Mouse (Mus musculus) heart, postnatal 25 days (tissue): ENCODE results near the gene Gm4450. TPM values are rescaled to one million over a fixed set of nuclear protein-coding genes. Genes with fewer than 3 reads are reported as not detected.
"Not testable (repeated sequence)": the region's sequence is repeated elsewhere in the genome, so short reads cannot be mapped to it uniquely, and the experiment has no call there.

Source experiments
- DNase-seq: peaks from one replicate; pipeline ENCODE4 v3.0.0; 2022; ENCODE audit warnings: low spot score
- intact Hi-C: fragments of 180-260 bp; cut with DNase I; formaldehyde crosslinking; loops from one replicate; pipeline ENCODE4 v1.15.1; 2025
- total RNA-seq, 2 experiments: library from RNA; stranded (reverse); gene quantifications; 2 replicates each; pipeline ENCODE4 v1.2.3; 2021

The Gm4450 gene
- total RNA-seq, 2 experiments from 2014 or later: not detected

DNA sequence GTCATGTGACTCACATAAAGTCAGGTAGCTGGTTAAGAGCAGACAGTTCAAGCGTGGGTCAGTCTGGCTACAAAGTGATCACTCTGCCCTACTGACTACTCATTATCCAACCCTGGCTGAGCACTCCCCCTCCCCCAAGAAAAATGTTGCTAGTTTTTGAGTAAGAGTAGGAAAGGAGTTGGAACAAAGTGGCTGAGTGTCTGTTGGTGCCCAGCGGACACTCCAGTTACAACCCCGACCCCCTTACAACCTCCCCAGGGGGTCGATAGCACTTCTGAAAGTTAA, 37.2 kb downstream of the Gm4450 start:
- intact Hi-C loops: loop anchor here (5.0 kb wide), 1 partner anchor 37 kb away; the partner anchor contains the start of gene Zfp697
- no peak for DNase-seq

DNA sequence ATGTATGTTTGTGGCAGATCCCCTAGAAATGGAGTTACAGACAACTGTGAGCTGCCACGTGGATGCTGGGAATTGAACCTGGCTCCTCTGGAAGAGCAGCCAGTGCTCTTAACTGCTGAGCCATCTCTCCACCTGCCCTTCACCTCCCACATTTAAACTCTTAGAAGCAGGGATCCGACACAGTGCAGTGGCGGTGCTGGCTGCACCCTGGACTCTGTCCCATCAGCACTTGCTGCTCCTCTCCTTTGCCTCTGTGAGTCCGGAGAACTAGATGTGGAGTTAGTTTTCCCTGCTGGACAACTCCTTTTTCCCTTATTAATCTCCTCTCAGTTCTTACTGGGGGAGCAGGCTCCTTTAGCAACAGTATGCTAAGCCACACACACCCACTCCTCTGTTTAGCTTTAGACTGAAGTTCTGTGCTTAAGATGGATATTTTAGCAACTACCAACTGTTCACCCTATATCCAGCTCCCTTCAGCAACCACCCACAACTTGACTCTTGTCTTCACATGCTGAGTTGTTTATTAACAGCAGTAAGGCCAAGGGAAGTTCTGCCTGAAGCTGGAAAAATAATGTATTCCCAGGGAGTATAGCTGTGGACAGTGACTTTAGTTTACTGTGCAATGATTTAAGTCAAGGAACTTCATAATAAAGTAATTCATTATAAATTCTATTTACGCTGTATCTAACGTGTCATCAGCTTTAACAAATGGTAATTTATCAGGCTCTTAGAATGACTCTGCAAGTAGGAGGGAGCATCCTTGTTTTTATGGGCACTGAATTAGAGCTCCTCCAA, 37.7 kb downstream of the Gm4450 start:
- DNase-seq: no peak
- intact Hi-C loops: loop anchor here (5.0 kb wide), 1 partner anchor 37 kb away; the partner anchor contains the start of gene Zfp697

DNA sequence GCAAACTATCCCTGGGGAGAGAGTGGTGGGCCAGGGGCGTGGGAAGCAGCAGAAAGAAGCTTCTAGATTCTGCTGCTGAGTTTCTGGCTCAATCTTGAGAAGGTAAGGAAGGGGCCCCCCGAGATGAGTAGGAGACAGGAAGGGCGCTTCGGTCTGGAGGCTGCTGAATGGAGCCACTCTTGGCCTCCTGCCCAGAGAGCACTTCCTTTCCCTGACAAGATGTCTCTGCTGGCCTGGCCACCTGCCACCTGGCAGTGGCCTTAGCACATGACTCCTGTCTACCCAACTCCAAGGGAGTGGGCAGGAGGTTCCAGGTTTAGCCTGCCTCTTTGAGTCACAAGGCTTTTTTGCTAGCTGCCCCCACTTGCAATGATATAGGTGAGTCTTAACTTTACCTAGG, 39.6 kb downstream of the Gm4450 start:
- intact Hi-C loops: loop anchor here (5.0 kb wide), 1 partner anchor 35 kb away; the partner anchor contains the start of gene Zfp697

DNA sequence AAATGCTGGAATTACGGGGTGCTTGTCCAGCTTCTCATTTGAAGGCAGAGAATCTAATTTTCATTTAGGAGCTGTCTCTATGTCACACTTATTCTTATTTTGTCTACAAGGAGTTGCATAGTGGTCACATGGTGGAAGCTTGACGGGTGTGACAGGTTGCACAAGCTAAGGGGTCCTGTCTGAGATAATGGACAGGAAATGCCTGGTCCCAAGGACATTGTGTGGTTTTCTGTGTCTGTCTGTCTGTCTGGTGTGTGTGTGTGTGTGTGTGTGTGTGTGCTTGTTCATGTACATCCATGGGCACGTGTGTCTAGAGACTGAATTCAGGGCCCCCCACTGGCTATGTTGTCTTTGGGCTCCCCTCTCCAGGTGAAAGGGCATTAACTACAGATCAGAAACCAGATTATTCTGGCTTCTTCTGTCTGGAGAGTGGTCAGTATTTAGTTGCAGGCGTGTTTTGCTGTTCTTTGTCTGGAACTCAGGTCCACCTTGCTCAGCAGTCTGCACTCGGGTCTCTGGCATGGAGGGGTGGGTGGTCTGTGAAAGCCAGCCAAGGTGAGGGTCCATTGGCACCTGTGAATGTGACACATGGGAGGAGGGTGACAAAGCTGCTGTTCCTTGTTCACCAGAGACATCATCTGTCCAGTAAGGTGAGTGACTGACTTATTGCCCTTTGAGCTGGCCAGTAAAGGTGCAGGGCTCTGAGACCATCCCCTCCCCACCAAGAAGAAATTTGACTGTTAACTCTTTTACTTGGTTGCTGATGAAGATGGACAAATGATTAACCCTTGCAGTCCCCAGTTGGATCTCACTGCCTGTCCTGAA, 40.3 kb downstream of the Gm4450 start:
- intact Hi-C loops: loop anchor here (5.0 kb wide), 1 partner anchor 34 kb away; the partner anchor contains the start of gene Zfp697
- no peak for DNase-seq

More for the DNA sequence above, 39.6 kb downstream of the Gm4450 start:
- DNase-seq: peak; percentile 85

DNA sequence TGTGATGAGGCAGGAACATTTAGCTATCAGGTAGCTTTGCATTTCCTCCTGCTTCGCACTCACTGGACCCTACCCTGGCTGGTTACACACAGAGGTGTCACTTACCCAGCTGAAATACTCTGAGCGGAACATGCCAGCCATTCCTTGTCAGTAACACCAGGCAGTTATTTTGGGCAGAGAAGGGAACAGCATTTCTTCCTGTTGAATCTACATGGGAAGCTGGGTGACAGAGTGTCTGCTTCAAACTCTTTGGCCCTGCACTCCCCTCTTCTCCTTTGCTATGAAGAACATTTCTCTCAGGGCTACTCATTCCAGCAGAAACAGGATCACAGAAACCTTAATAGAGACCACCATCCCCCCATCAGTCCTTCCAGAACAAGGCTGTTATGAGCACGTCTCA, 42.6 kb downstream of the Gm4450 start:
- no peak for DNase-seq
- intact Hi-C loops: no loop called here

DNA sequence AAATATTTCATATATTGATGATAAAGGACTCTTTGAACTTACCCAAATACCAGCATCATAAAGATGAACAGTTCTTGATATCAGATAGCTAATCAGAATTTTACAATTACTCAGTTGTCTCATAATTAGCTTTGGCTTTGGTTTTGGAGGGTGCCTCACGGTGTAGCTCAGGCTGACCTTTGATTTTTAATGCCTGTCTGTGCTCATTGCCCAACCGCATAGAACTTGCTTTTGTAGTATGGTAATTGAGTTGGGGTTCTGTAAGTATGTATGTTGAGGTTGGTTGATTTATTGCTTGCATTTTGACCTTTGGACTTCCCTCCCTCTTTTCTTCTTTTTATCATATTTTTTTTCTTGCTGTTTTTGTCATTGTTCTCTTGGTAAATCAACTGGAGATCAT, 43.2 kb downstream of the Gm4450 start:
- intact Hi-C loops: loop anchor here (2.0 kb wide), 1 partner anchor 19 kb away; no protein-coding TSS in a partner anchor

DNA sequence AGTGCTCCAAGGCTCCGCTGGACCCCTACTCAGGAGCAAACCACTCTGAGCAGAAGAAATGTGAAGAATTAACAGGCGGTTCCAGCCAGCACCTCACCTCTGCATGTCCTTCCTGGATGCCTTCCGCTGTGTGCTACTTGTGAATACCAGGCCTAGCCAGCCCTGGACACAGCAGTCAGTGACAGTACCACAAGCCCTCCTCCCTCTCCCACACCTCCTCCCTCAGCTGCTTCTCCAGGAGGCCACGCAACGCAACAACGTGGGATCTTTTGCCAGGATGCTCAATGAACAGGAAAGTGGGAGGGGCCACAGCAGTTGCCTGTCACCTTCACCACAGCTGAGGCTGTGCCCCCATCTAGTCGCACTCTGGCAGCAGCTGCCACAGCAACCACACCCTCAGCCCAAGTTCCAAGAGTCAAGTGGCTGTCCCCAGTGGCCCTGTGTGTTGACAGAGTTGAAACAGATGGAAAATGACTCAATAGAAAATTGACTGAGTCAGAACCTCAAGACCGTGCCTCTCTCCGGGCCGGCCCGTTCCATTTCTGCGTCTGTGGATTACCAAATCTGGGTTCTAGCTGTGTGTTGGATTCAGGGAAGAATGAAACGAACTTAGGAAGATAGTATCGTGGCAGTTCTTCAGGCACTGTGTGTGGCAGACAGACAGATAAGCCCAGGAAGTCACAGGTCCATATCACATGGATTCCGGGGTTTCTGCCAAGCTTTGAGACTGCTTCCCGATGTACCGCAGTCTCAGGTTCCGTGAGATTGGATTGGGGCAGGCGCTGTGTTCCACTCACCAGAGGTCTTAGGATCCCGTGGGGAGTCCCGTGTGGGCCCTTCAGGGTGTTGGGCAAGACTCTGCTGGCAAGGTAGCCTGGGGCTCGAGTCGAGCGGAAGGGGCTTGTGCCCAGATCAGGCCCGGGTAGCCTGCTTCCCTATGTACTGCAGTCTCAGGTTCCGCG, 46.0 kb downstream of the Gm4450 start:
- DNase-seq: peak; percentile 25
- intact Hi-C loops: not testable (repeated sequence)

More for the DNA sequence above, 43.2 kb downstream of the Gm4450 start:
- no peak for DNase-seq

DNA sequence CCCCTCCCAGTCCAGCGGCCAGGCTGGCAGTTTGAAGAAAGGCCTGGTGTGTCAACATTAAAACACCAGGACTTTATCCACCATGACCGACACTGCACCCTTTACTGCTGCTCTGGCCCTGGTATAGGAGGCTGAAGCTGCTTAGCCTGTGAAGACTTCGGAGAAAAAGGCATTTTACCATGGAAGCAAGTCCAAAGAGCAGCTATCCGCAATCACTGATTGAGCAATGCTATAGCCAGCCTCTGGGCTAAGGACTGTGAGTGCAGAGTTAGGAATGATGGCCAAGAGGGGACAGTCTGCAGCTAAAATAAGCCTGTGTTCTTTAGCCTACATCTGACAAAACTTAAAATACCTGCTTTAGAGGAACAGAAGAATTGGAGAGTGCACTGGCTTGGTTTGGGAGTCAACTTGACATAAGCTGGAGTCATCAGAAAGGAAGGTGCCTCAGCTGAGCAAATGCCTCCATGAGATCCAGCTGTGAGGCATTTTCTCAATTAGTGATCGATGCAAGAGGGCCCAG, 49.6 kb downstream of the Gm4450 start:
- not testable (repeated sequence) for DNase-seq
- intact Hi-C loops: loop anchor here (10.0 kb wide), 1 partner anchor 1113 kb away; the partner anchor contains the start of gene Bcl9

DNA sequence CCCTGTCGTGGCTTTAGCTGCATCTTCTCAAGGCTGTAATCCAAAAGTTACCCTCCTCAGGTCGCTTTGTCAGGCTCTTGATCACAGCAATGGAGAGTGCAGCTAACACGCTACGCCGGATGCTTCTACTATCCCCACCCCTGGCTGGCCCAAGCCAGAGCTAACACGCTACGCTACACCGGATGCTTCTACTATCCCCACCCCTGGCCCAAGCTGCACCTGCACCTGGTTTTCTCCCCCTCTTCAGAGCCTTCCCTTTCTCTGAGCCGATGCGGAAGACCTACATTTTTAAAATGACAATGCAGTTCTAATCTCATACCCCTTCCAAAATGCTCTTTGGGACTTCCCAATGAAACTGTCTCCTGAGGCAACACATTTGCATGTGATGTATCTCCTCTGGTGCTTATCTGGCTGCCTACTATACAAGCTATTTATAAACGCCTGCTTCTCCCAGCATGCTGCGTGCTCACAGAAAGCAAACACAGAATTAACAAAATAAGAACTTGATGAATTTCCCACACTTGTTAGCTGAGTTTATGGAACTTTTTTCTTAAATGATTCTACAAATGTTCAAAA, 50.3 kb downstream of the Gm4450 start:
- DNase-seq: not testable (repeated sequence)
- intact Hi-C loops: loop anchor here (10.0 kb wide), 1 partner anchor 1112 kb away; the partner anchor contains the start of gene Bcl9

DNA sequence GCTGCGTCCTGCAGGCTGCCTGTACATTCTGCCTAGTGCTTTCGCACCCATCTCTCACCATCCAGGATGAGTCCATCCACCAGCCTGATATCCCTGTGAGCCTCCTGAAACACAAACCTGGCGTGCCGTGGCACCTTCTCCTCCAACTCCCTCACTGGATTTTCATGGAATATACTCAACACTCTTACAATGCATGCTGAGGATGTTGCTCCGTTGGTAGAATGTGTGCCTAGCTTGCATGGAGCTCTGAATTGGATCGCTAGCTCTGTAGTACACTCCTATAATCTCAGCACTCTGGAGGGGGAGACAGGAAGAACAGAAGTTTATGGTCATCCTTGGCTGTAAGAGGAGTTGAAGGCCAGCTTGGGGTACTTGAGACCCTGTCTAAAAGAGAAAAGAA, 51.0 kb downstream of the Gm4450 start:
- not testable (repeated sequence) for DNase-seq
- intact Hi-C loops: loop anchor here (10.0 kb wide), 1 partner anchor 1111 kb away; the partner anchor contains the start of gene Bcl9

DNA sequence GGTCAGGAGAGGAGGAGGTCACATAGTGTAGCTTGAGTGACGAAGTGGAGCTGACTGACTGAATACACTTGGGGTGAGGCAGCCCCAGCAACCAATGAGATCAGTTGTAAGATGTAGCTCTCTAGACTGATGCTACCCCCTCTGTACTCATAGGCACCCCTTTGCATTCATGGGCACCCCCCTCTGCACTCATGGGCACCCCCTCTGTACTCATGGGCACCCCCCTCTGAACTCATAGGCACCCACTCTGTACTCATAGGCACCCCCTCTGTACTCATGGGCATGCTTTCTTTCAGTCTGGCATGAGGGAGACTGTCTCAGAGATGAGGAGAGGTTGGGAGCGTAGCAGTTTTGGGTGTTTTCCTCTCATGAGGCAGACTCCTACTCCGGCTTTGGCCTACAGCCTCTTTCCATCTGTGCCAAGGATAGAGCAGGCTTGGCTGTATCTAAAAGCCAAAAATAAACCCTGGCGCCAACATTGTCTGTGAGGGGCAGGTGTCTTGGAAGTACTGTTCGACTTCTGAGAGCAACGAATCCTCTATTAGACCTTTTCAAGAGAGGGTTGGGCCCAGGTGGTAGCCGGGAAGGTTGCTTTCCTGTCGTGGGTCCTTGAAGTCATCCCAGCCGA, 52.5 kb downstream of the Gm4450 start:
- not testable (repeated sequence) for DNase-seq

More for the DNA sequence above, 52.5 kb downstream of the Gm4450 start:
- intact Hi-C loops: loop anchor here (10.0 kb wide), 1 partner anchor 1110 kb away; the partner anchor contains the start of gene Bcl9

Other genes starting within 250 kb of the Gm4450 start
- gene Reg4, start 235.0 kb downstream of the Gm4450 start, total RNA-seq: not detected
- gene Hmgcs2, start 176.7 kb downstream of the Gm4450 start, total RNA-seq: 10 to 100 TPM; 12.7 to 14.3 TPM
- gene Phgdh, start 117.1 kb downstream of the Gm4450 start, total RNA-seq: 1 to 10 TPM; 2.2 to 3.1 TPM
- 1 to 10 TPM; 5.6 to 6.8 TPM for gene Zfp697, start 74.7 kb downstream of the Gm4450 start, total RNA-seq
- gene Hsd3b4, start 53.4 kb upstream of the Gm4450 start, total RNA-seq: not detected
- gene Gm10681, start 131.7 kb upstream of the Gm4450 start, total RNA-seq: not detected
- not detected for gene Hsd3b5, start 173.1 kb upstream of the Gm4450 start, total RNA-seq